Mouse (Mus musculus) erythroblast, embryonic 14.5 days (primary cell): ENCODE results near the gene Fam69b.

Experiments
- GATA1 ChIP-seq: IDR thresholded peaks from 2 replicates; pipeline ENCODE4 v1.6.1; 2012; ENCODE audit warnings: low read length, inconsistent platforms, mixed read lengths
- TAL1 ChIP-seq: IDR thresholded peaks from 3 replicates; pipeline ENCODE4 v1.6.1; 2012; ENCODE audit warnings: low read length, inconsistent platforms, mixed read lengths

GRCm38 (mm10) chr2:26638039-26638438 lies 9.8 kb downstream of the Fam69b start:
- no peak for TF ChIP-seq TAL1
- TF ChIP-seq GATA1, result no peak
